Mouse (Mus musculus) heart, adult 2 months (tissue): ENCODE results near the gene C130074G19Rik.

Source experiments
- CTCF ChIP-seq: fragments of 200-600 bp; IDR thresholded peaks from 2 replicates; pipeline ENCODE4 v1.8.1; 2022; ENCODE audit warnings: antibody characterized with exemption, mild to moderate bottlenecking, moderate library complexity
- POLR2A ChIP-seq: fragments of 200-500 bp; IDR thresholded peaks from 2 replicates; pipeline ENCODE4 v1.6.1; 2011; ENCODE audit warnings: mild to moderate bottlenecking, low read depth, low read length, control low read depth; ENCODE audit not compliant: insufficient read depth

- TF ChIP-seq CTCF, result no peak
- TF ChIP-seq POLR2A, result no peak
These were observed 24.8 kb downstream of the C130074G19Rik start for GRCm38 (mm10) chr1:184858253-184858652.
